Mouse (Mus musculus) hindbrain, embryonic 14.5 days (tissue): ENCODE results near the gene Dmxl2. TPM values are rescaled to one million over a fixed set of nuclear protein-coding genes. Genes with fewer than 3 reads are reported as not detected.

Experiments
- ATAC-seq: fragments of 200-750 bp; cut with Nextera tagmentation; 2 replicates; pipeline ENCODE4 v1.8.0; 2017; ENCODE audit warnings: moderate number of reproducible peaks, mild to moderate bottlenecking, moderate TSS enrichment, moderate library complexity; ENCODE audit not compliant: low FRiP score
- DNase-seq: peaks from one replicate; pipeline ENCODE4 v3.0.0-alpha.2; 2015; ENCODE audit warnings: low spot score
- H3K27ac ChIP-seq: fragments of 300-500 bp; sonication (generic); 2 replicates; pipeline ENCODE4 v1.5.1; 2014; ENCODE audit warnings: mild to moderate bottlenecking, moderate library complexity
- H3K27me3 ChIP-seq: fragments of 300-500 bp; sonication (generic); 2 replicates; pipeline ENCODE4 v1.6.1; 2014; ENCODE audit warnings: mild to moderate bottlenecking, low read length, mixed read lengths; ENCODE audit not compliant: control insufficient read depth, insufficient read depth
- H3K36me3 ChIP-seq: fragments of 300-500 bp; sonication (generic); replicated peaks from 2 replicates; pipeline ENCODE4 v1.6.1; 2014; ENCODE audit not compliant: control insufficient read depth, insufficient read depth
- H3K4me1 ChIP-seq: fragments of 300-500 bp; sonication (generic); replicated peaks from 2 replicates; pipeline ENCODE4 v1.6.1; 2014; ENCODE audit warnings: antibody characterized with exemption, low read length, mixed read lengths; ENCODE audit not compliant: control insufficient read depth, insufficient read depth
- H3K4me2 ChIP-seq: fragments of 300-500 bp; sonication (generic); replicated peaks from 2 replicates; pipeline ENCODE4 v1.6.1; 2014; ENCODE audit warnings: mild to moderate bottlenecking, moderate library complexity
- H3K4me3 ChIP-seq: fragments of 300-500 bp; sonication (generic); replicated peaks from 2 replicates; pipeline ENCODE4 v1.5.1; 2014; ENCODE audit warnings: mild to moderate bottlenecking, low read length
- H3K9ac ChIP-seq: fragments of 300-500 bp; sonication (generic); 2 replicates; pipeline ENCODE4 v1.6.1; 2014
- H3K9me3 ChIP-seq: fragments of 300-500 bp; sonication (generic); 2 replicates; pipeline ENCODE4 v1.6.1; 2016; ENCODE audit warnings: low read length; ENCODE audit not compliant: control insufficient read depth
- WGBS: fragments of 180-500 bp; shearing (Covaris S2); extraction: QIAGEN DNeasy Blood & Tissue Kit; methylation state at CpG from one replicate; pipeline ENCODE4 v1.1.7; 2014; 5-methylcytosine and 5-hydroxymethylcytosine counted together
- polyA plus RNA-seq: library from polyadenylated mRNA; unstranded; fragments of >200 nt; fragmentation: Nextera tagmentation; extraction: Ambion mirVana; gene quantifications from 2 replicates; pipeline ENCODE4 v1.2.1, GENCODE M21; 2014

Dmxl2 gene
- polyA plus RNA-seq, 1 experiment from 2014 or later = 71.8 TPM

- Histone ChIP-seq H3K27ac (no peak overlapping the region), H3K36me3 (no peaks in the 10 kb centered on the region), H3K9ac (no peak overlapping the region), H3K9me3 (no peaks in the 10 kb centered on the region), H3K27me3 (no peaks in the 10 kb centered on the region), H3K4me2 (no peak overlapping the region), H3K4me3 (no peak overlapping the region), H3K4me1 (0 out of 2 replicates have a peak, but pooled peaks cover 13% of the 10 kb centered on the region)
- 24% methylated on average over 4 of the region's 4 CpGs for WGBS
- ATAC-seq = no peak
- no peak for DNase-seq
These were observed 35.6 kb upstream of the Dmxl2 start for GRCm38 (mm10) chr9:54537030-54537429.

- whole genome bisulfite sequencing = 62% methylated on average over 7 of the region's 7 CpGs
- H3K4me1 ChIP-seq = 0 out of 2 replicates have a peak, but pooled peaks cover 13% of the 10 kb centered on the region
- no peak overlapping the region for H3K4me3 ChIP-seq
- no peaks in the 10 kb centered on the region for H3K36me3 ChIP-seq
- no peaks in the 10 kb centered on the region for H3K27me3 ChIP-seq
- no peak overlapping the region for H3K4me2 ChIP-seq
- ATAC-seq = no peak
- DNase-seq = peak; percentile 59
- H3K9ac ChIP-seq = no peak overlapping the region
- H3K9me3 ChIP-seq = no peaks in the 10 kb centered on the region
- no peak overlapping the region for H3K27ac ChIP-seq
These were observed 34.8 kb upstream of the Dmxl2 start for GRCm38 (mm10) chr9:54536236-54536635.

GRCm38 (mm10) chr9:54533975-54534374 lies 32.5 kb upstream of the Dmxl2 start:
- H3K27me3 ChIP-seq = no peaks in the 10 kb centered on the region
- peak overlapping the region; percentile 52 for H3K27ac ChIP-seq
- no peak overlapping the region for H3K4me3 ChIP-seq
- H3K9me3 ChIP-seq = no peaks in the 10 kb centered on the region
- H3K36me3 ChIP-seq = no peaks in the 10 kb centered on the region
- 42% methylated on average over 5 of the region's 5 CpGs for WGBS
- peak; percentile 74 for ATAC-seq
- no peak overlapping the region for H3K4me2 ChIP-seq
- H3K9ac ChIP-seq = no peak overlapping the region
- 0 out of 2 replicates have a peak, but pooled peaks cover 13% of the 10 kb centered on the region for H3K4me1 ChIP-seq
- peak; percentile 64 for DNase-seq

GRCm38 (mm10) chr9:54532926-54533325 lies 31.5 kb upstream of the Dmxl2 start:
- Histone ChIP-seq H3K27ac (no peak overlapping the region), H3K9ac (no peak overlapping the region), H3K4me2 (no peak overlapping the region), H3K36me3 (no peaks in the 10 kb centered on the region), H3K4me1 (0 out of 2 replicates have a peak, but pooled peaks cover 13% of the 10 kb centered on the region), H3K27me3 (no peaks in the 10 kb centered on the region), H3K4me3 (no peak overlapping the region), H3K9me3 (no peaks in the 10 kb centered on the region)
- ATAC-seq (no peak), DNase-seq (no peak)
- WGBS = 68% methylated on average over 2 of the region's 2 CpGs

- Histone ChIP-seq H3K4me3 (no peak overlapping the region), H3K9me3 (no peaks in the 10 kb centered on the region), H3K9ac (no peak overlapping the region), H3K36me3 (no peaks in the 10 kb centered on the region), H3K4me1 (0 out of 2 replicates have a peak, but pooled peaks cover 9% of the 10 kb centered on the region), H3K27ac (no peak overlapping the region), H3K27me3 (no peaks in the 10 kb centered on the region), H3K4me2 (no peak overlapping the region)
- DNase-seq (no peak), ATAC-seq (no peak)
These were observed 30.0 kb upstream of the Dmxl2 start for GRCm38 (mm10) chr9:54531421-54531820.

GRCm38 (mm10) chr9:54530836-54531235 lies 29.4 kb upstream of the Dmxl2 start:
- no peak overlapping the region for H3K27ac ChIP-seq
- H3K4me1 ChIP-seq = 0 out of 2 replicates have a peak, but pooled peaks cover 9% of the 10 kb centered on the region
- H3K27me3 ChIP-seq = no peaks in the 10 kb centered on the region
- DNase-seq (no peak), ATAC-seq (no peak)
- 89% methylated on average over 6 of the region's 6 CpGs for WGBS
- no peaks in the 10 kb centered on the region for H3K9me3 ChIP-seq
- H3K4me2 ChIP-seq = no peak overlapping the region
- H3K36me3 ChIP-seq = no peaks in the 10 kb centered on the region
- no peak overlapping the region for H3K4me3 ChIP-seq
- H3K9ac ChIP-seq = no peak overlapping the region

GRCm38 (mm10) chr9:54529950-54530349 lies 28.5 kb upstream of the Dmxl2 start:
- Histone ChIP-seq H3K9me3 (no peaks in the 10 kb centered on the region), H3K9ac (no peak overlapping the region), H3K36me3 (no peaks in the 10 kb centered on the region), H3K4me2 (no peak overlapping the region), H3K27ac (no peak overlapping the region), H3K4me1 (0 out of 2 replicates have a peak, but pooled peaks cover 9% of the 10 kb centered on the region), H3K27me3 (no peaks in the 10 kb centered on the region), H3K4me3 (no peak overlapping the region)
- DNase-seq (no peak), ATAC-seq (no peak)
- WGBS = 74% methylated on average over 2 of the region's 2 CpGs

GRCm38 (mm10) chr9:54527694-54528093 lies 26.3 kb upstream of the Dmxl2 start:
- no peak for DNase-seq

GRCm38 (mm10) chr9:54520286-54520685 lies 18.9 kb upstream of the Dmxl2 start:
- ATAC-seq (no peak), DNase-seq (no peak)
- Histone ChIP-seq H3K27ac (no peak overlapping the region), H3K4me1 (no peaks in the 10 kb centered on the region), H3K36me3 (no peaks in the 10 kb centered on the region), H3K9me3 (no peaks in the 10 kb centered on the region), H3K4me2 (no peak overlapping the region), H3K9ac (no peak overlapping the region), H3K4me3 (no peak overlapping the region), H3K27me3 (no peaks in the 10 kb centered on the region)
- WGBS = 88% methylated on average over 4 of the region's 4 CpGs

More at GRCm38 (mm10) chr9:54527694-54528093, 26.3 kb upstream of the Dmxl2 start:
- Histone ChIP-seq H3K27me3 (no peaks in the 10 kb centered on the region), H3K4me1 (0 out of 2 replicates have a peak, but pooled peaks cover 5% of the 10 kb centered on the region), H3K9me3 (no peaks in the 10 kb centered on the region), H3K4me2 (no peak overlapping the region), H3K9ac (no peak overlapping the region), H3K36me3 (no peaks in the 10 kb centered on the region), H3K27ac (no peak overlapping the region), H3K4me3 (no peak overlapping the region)
- no peak for ATAC-seq
- 80% methylated on average over 7 of the region's 7 CpGs for WGBS

- no peaks in the 10 kb centered on the region for H3K4me1 ChIP-seq
- no peak overlapping the region for H3K27ac ChIP-seq
- no peak overlapping the region for H3K9ac ChIP-seq
- 71% methylated on average over 7 of the region's 7 CpGs for WGBS
- no peaks in the 10 kb centered on the region for H3K36me3 ChIP-seq
- no peak for ATAC-seq
- H3K27me3 ChIP-seq = no peaks in the 10 kb centered on the region
- H3K4me3 ChIP-seq = no peak overlapping the region
- no peaks in the 10 kb centered on the region for H3K9me3 ChIP-seq
- H3K4me2 ChIP-seq = no peak overlapping the region
- DNase-seq = no peak
These were observed 17.5 kb upstream of the Dmxl2 start for GRCm38 (mm10) chr9:54518921-54519320.
